ENCODE assay signal across 8 mouse cellular contexts in genomic region chr13:42049774-42050125, GRCm38 (mm10). TPM values are rescaled to one million over a fixed set of nuclear protein-coding genes. Genes with fewer than 3 reads are reported as not detected.
A peak's percentile ranks its signal among the peaks of the same experiment; 100 is the strongest.
DNase-seq lines count a peak whose midpoint lies in the region; ATAC-seq and TF ChIP-seq lines count a peak whose summit lies in the region.

No protein-coding gene starts in this region.

- TF ChIP-seq CTCF in left cerebral cortex, adult 2 months (IDR thresholded peaks at IDR 0.05) = no peak

- H3K4me1 ChIP-seq in hindbrain, embryonic 16.5 days (ENCODE audit: control insufficient read depth, insufficient read depth, low read depth, low read length) = peaks cover 15% of the 10 kb centered on the region
- H3K4me1 ChIP-seq in midbrain, embryonic 16.5 days (ENCODE audit: control insufficient read depth, insufficient read depth, low read length) = peaks cover 26% of the 10 kb centered on the region

- WGBS in hindbrain, embryonic 16.5 days = 3% methylated on average over 8 of the region's 8 CpGs
- WGBS in midbrain, embryonic 16.5 days = 3% methylated on average over 8 of the region's 8 CpGs

- peak overlapping the region; percentile 76 for H3K9ac ChIP-seq in hindbrain, embryonic 16.5 days (ENCODE audit: low read depth, low read length)
- peak overlapping the region; percentile 84 for H3K9ac ChIP-seq in midbrain, embryonic 16.5 days (ENCODE audit: low read depth, low read length)

- no peak for DNase-seq in left cerebral cortex, adult 2 months (ENCODE audit: extremely low spot score in 1 of 2, low spot score in 2 of 2)
- no peak for DNase-seq in left cerebral cortex, postnatal 4 days
- peak; percentile 25 for DNase-seq in c-Kit-negative CD71-positive TER-119-positive erythroid progenitor cells, embryonic 14.5 days (ENCODE audit: low read depth, low spot score)
- no peak for DNase-seq in layer of hippocampus, adult 8-10 months (ENCODE audit: low spot score in 2 of 2)
- no peak for DNase-seq in lung, adult 18-20 months
- DNase-seq in gastrocnemius, postnatal 14 days = no peak

- no peak for ATAC-seq in hindbrain, embryonic 16.5 days
- ATAC-seq in midbrain, embryonic 16.5 days = no peak

- H3K27ac ChIP-seq in left cerebral cortex, adult 2 months = peak overlapping the region; percentile 89
- peak overlapping the region; percentile 81 for H3K27ac ChIP-seq in hindbrain, embryonic 16.5 days (ENCODE audit: low read depth, low read length)
- H3K27ac ChIP-seq in midbrain, embryonic 16.5 days (ENCODE audit: low read length) = peak overlapping the region; percentile 60

- no peaks in the 10 kb centered on the region for H3K9me3 ChIP-seq in hindbrain, embryonic 16.5 days (ENCODE audit: control insufficient read depth, low read length)
- H3K9me3 ChIP-seq in midbrain, embryonic 16.5 days (replicated peaks; ENCODE audit: control insufficient read depth, low read length, poor library complexity, severe bottlenecking) = no peaks in the 10 kb centered on the region

- peak overlapping the region; percentile 54 for H3K4me3 ChIP-seq in left cerebral cortex, adult 2 months
- peak overlapping the region; percentile 62 for H3K4me3 ChIP-seq in hindbrain, embryonic 16.5 days (ENCODE audit: low read length)
- peak overlapping the region; percentile 58 for H3K4me3 ChIP-seq in midbrain, embryonic 16.5 days (ENCODE audit: low read depth, low read length)

- no peaks in the 10 kb centered on the region for H3K27me3 ChIP-seq in hindbrain, embryonic 16.5 days (replicated peaks; ENCODE audit: control insufficient read depth, insufficient read depth, low read length)
- no peaks in the 10 kb centered on the region for H3K27me3 ChIP-seq in midbrain, embryonic 16.5 days (ENCODE audit: control insufficient read depth, insufficient read depth, low read depth, low read length)

- no peaks in the 10 kb centered on the region for H3K36me3 ChIP-seq in hindbrain, embryonic 16.5 days (ENCODE audit: control insufficient read depth, insufficient read depth, low read length)
- no peaks in the 10 kb centered on the region for H3K36me3 ChIP-seq in midbrain, embryonic 16.5 days (ENCODE audit: control insufficient read depth, insufficient read depth, low read length)

- H3K4me2 ChIP-seq in hindbrain, embryonic 16.5 days (ENCODE audit: low read length) = peak overlapping the region; percentile 92
- H3K4me2 ChIP-seq in midbrain, embryonic 16.5 days (ENCODE audit: low read length) = peak overlapping the region; percentile 84

- intact Hi-C loops in left cerebral cortex, adult 2 months (cut with DNase I) = loop anchor here (2.0 to 10.0 kb wide), 3 partner anchors 147 to 405 kb away; no protein-coding TSS in a partner anchor
- intact Hi-C loops in left cerebral cortex, postnatal 4 days (cut with DNase I) = loop anchor here (5.0 to 10.0 kb wide), 2 partner anchors 305 to 342 kb away; no protein-coding TSS in a partner anchor
- intact Hi-C loops in gastrocnemius, postnatal 14 days (cut with DNase I; ENCODE audit: low total_unique reads) = no loop called here

RNA-seq across cellular contexts. Expression of gene Hivep1, which starts 2.1 kb away (rescaled TPM):
- 10 to 100 TPM; 69.7 to 71.7 TPM for total RNA-seq in left cerebral cortex, adult 2 months (2021)
- 10 to 100 TPM; 84.3 to 84.9 TPM for total RNA-seq in left cerebral cortex, postnatal 4 days (2021)
- 14.9 and 15.0 TPM in 2 replicates for polyA plus RNA-seq in hindbrain, embryonic 16.5 days (2015; fragmentation: Nextera tagmentation; extraction: Ambion mirVana)
- 16.0 and 18.3 TPM in 2 replicates for polyA plus RNA-seq in midbrain, embryonic 16.5 days (2015; fragmentation: Nextera tagmentation; extraction: Ambion mirVana)
- total RNA-seq in layer of hippocampus, adult 8-10 months (2022) = 10 to 100 TPM; 25.8 to 32.3 (median 31.3) TPM
- 10 to 100 TPM; 12.1 to 16.2 TPM for total RNA-seq in gastrocnemius, postnatal 14 days (2021)
